Mouse (Mus musculus) brain, adult 2 months (tissue): ENCODE measurements at regions not wholly inside any gene's neighbourhood (a gene's known extent, or its start where the extent isn't known, plus 50 kb on each side); places are given as distances from the start of the nearest gene placed in this dataset.

Experiments
- DNase-seq: peaks from one replicate; pipeline ENCODE4 v3.0.0; 2011; ENCODE audit warnings: low read depth, low spot score

- no peak for DNase-seq
Measured at GRCm38 (mm10) chr5:41994307-41994706, 73.5 kb upstream of the Gm16223 start.

- peak; percentile 21 for DNase-seq
Measured at GRCm38 (mm10) chr5:41983556-41983955, 84.2 kb upstream of the Gm16223 start.

DNA sequence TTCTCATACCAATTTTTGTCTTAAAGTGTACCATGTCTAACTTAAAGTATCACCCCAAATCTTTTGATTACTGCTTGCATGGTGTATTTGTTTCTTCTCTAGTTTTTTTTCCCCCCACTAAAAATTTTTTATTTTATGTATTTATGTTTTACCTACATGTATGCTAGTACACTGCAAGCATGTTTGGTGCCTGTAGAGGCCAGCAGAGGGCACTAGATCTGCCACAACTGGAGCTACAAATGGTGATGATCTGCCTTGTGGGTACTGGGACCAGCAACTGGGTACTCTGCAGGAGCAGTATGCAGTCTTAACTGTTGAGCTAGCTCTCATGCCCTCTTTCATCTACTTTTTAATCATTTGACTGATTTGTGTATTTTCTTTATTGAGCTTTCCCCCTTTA lies 92.2 kb upstream of the Gm16223 start:
- DNase-seq: no peak

- DNase-seq: peak; percentile 74
Measured at GRCm38 (mm10) chr5:41971201-41971600, 96.6 kb upstream of the Gm16223 start.

DNA sequence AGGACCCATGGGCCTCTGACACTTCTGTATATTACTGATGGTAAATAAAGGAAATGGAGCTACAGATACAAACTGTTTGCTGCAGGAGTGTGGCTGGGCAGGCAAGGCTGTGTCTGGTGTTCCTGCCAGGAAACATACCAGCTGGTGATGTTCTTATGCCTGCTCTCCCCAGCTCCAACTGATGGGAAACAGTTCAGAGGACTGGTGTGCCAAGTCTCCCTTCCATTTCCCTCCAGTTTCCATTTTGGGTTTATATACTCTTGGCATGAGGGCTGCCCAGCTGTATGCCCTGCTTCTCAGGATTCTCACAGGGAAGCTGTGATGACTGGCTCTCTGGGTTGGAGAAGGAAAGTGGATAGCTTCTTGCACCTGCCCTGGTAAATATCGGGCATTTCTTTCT lies 100.8 kb upstream of the Gm16223 start:
- peak; percentile 69 for DNase-seq

DNA sequence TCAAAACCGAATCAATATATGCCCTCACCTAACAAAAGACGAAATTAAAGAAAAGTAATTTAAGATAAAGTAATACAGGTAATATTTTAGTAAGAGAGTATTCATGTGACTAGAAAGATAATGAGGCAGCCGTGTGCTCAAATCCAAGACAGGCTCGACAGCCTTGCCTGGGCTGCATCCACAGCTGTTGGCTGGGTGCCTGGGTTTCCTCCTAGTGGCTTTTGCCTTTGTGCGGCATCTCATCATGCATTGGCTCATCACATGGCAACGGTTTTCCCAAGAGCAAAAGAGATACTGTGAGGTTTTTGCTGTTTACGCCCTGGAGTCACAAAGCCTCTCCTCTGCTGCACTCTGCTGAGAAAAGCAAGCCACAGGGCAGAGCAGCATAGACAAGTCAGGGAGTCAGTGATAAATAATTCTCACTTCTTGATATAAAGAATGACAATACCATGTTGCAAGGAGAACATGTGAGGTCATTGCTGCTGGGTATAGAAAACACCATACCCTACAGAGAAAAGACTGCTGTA lies 103.1 kb upstream of the Bod1l start:
- peak; percentile 68 for DNase-seq

- no peak for DNase-seq
Measured at GRCm38 (mm10) chr5:41943399-41943798, 99.3 kb upstream of the Bod1l start.

DNA sequence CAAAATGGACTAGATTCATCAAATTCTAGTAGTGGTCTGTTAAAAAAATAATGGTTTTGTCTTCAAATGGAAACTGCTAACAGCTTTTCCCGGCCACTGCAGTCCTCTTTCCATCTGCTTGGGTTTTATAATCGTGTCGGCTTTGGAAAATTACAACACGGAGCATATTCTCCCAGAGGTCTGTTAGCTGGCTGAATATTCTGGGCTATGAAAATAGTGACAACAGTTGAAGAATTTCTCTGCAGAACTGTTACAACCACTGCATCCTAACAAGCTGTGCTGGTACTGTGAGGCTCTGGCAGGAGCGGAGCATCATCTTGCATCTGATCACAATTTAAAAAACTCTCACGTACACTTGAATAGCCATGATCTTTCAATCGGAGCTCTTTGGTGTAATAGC lies 98.0 kb upstream of the Bod1l start:
- peak; percentile 84 for DNase-seq

DNA sequence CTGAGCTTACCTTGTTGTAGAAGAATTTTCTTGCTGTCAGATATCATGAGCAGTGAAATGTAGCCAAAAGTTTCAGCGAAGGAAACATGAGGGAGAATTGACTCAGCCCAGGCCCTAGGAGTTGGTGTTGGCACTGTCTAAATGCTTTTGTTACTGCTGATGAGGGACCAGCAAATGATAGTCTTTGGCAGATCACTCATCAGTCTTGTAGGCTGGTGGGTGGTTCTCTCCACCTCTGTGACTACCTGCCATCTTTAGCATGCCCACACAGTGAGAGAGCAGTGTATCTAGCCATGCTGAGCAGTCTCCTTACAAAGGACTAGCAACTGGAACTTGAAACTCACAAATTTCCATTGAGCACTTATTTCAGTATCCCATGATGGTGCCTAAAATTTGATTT lies 97.1 kb upstream of the Bod1l start:
- peak; percentile 57 for DNase-seq

DNA sequence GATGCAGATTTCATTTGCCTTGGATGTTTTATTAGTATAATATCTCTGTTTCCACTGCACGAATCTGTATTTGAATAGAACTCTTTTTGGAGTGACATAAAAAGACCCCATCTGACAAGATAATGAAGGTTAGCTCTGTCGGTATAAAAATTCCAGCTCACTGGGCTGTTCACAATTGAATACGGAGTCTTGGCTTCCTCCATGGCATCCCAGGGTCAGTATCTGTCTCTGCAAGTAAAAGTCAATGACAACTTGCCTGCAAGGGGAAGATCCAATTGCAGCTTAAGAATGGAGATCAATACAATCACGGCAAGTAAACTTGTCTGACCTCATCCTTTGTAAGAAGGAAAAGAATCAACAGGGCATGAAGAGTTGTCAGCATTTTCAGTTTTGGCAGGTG lies 95.6 kb upstream of the Bod1l start:
- DNase-seq: no peak

DNA sequence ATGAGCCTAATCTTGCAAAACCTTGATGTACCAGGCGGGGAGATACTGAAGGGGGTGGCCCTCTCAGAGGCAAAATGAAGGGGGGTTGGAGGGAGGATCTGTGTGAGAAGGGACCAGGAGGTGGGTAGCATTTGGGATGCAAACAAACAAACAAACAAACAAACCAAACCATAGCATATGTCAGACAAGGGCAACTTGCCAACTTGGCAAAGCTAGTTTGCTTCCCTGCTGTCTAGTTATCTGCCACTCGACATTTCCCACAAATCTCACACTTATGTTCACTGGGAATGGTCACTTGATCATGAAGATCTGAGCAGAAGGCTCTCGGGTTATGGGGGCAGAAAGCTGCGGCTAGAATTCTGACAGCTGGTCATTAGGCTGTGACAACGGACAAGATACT lies 65.9 kb upstream of the Bod1l start:
- peak; percentile 90 for DNase-seq

GRCm38 (mm10) chr5:41907749-41908148 lies 63.6 kb upstream of the Bod1l start:
- peak; percentile 81 for DNase-seq

- DNase-seq: no peak
Measured at GRCm38 (mm10) chr5:41904512-41904911, 60.4 kb upstream of the Bod1l start.

- DNase-seq: peak; percentile 3
Measured at GRCm38 (mm10) chr5:41899237-41899636, 55.1 kb upstream of the Bod1l start.

DNA sequence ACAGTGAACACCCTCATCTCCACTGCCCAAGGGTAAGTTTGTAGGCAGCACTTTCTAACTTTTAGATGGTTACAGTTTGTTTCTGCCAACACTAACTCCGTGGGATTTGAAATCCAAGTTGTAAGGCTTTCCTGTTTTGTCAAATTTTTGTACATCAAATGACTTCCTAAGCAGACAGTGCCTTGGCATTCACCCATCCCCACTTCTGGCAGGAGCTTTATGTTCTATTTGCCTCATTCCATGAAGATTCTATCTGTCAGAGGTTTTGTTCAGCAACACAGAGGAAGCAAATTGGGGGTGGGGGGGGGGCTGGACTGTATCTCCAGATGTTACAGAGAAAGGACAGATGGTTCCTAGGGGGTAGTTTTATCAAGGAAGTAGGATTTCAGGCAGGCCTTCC lies 54.6 kb upstream of the Bod1l start:
- DNase-seq: peak; percentile 70
